Mouse (Mus musculus) R1 (cell line): Measurements from ENCODE around the gene Gm27027.

Experiments used
- DNase-seq: peaks from one replicate; pipeline ENCODE4 v3.0.0-alpha.2; 2018; ENCODE audit warnings: low read depth, low spot score

The Gm27027 gene

GRCm38 (mm10) chr2:93928866-93929265, 67.3 kb downstream of the Gm27027 start:
- DNase-seq, result peak; percentile 26

- DNase-seq, result peak; percentile 98
Observed at GRCm38 (mm10) chr2:93927701-93928437, 68.3 kb downstream of the Gm27027 start.

DNA sequence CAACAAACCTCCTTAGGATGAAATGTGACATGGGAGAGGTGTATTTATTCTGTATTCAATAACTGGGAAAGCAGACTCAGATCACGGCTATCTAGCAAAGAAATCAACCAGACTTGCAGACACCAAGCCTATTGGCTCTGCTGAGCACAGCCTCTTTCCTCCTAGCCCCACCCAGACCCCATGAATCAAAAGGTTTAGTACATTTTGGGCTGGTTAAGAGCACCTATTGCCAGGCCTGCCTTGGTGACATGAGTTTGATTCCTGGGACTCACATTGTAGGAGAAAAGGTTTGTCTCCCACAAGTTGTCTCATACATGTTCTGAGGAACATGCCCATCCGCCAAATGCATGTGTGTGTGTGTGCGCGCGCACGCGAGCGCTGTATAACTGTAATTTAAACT, 70.0 kb downstream of the Gm27027 start:
- peak; percentile 59 for DNase-seq

GRCm38 (mm10) chr2:93919093-93919492, 77.1 kb downstream of the Gm27027 start:
- no peak for DNase-seq

DNA sequence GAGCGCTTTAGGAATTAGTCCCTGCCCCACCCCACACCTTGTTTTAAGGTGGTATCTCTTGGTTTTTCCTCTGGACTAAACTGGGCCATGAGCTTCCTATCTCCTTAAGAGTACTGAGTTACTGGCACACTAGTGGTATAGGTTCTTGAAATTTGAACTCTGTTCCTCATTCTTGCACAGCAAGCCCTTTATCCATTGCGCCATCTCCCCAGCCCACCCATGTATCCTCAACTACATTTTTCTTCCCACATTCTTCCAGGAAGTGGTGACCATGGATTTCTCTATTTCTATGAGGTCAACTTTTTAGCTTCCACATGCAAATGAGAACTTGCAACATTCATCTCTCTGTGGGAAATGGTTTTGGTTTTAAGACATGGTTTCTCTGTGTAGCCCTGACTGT, 82.6 kb downstream of the Gm27027 start:
- no peak for DNase-seq

DNA sequence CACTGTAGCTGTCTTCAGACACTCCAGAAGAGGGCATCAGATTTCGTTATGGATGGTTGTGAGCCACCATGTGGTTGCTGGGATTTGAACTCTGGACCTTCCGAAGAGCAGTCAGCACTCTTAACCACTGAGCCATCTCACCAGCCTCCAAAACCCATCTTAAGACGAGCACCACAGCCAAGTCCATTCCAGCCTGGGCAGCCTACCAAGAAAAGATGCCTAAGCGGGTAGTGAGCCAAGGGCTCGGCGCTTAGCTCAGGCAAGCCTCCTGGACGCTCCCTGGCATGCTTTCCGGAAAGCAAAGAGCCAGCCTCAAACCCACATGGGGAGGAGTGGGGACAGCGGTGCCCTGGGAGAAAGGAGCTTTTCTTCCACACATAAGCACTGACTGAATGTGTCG, 84.2 kb downstream of the Gm27027 start:
- DNase-seq, result no peak

- no peak for DNase-seq
Observed at GRCm38 (mm10) chr2:93909716-93910115, 86.4 kb downstream of the Gm27027 start.

DNA sequence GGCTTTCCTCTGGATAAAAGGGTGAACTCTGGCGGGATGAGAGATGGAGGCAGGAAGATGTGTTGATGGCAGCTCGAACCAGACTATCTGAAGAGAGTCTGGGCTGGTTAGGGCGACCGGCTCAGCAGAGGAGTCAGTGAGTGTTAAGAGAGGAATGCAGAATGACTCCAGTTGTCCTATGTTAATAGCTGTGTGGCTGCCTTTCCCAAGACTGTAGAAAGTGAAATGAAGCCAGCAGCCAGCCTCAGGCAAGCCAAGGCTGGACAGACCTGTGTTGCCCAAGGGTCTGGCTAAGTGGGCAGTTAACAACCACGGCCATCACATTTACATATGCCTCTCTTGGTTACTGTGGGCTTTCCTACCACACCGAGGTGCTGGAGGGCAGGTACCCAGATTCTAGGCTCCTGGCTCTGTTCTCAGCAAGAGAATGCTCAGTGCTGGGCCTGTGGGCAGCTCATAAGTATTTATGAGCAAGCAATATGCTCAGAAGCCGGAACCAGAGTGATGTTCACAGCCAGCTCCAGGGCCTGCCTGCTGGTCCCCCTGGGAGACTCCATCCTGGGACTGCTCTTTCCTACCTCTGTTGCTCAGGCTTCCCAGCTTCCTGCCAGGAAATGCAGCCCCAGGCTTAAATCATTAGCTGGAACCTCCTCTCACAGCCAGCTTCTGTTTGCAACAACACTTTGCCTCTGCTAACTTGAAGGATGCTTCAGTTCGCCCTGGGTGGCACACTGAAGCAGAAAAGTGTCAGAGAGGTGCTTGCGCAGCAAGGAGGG, 88.4 kb downstream of the Gm27027 start:
- no peak for DNase-seq
